Mouse (Mus musculus): ENCODE data around the gene Gm5624. TPM values are rescaled to one million over a fixed set of nuclear protein-coding genes. Genes with fewer than 3 reads are reported as not detected.

The Gm5624 gene
- not detected for total RNA-seq (2023)

DNA sequence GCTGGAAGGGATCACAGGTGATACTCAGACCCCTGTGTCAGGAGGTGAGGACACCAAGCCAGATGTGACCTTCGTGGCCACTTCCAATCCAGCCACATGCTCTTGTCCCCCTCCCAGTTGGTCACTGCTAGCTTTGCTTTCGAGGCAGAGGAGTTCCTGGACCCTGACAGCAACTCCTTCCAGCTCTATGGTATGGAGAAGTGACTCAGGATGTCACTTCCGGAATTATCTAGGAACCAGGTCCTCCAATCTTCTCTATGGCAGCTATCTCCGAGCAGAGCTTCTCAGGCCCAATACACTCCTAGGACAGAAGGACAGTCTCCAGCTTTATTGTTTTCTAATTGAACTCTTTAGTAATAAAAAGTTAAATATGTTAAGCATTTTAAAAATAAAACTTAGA is at the start of gene Gm5624:
TSS of gene Gm5624 (minus strand) at position 202 of the 400 bp plus-strand sequence.

DNA sequence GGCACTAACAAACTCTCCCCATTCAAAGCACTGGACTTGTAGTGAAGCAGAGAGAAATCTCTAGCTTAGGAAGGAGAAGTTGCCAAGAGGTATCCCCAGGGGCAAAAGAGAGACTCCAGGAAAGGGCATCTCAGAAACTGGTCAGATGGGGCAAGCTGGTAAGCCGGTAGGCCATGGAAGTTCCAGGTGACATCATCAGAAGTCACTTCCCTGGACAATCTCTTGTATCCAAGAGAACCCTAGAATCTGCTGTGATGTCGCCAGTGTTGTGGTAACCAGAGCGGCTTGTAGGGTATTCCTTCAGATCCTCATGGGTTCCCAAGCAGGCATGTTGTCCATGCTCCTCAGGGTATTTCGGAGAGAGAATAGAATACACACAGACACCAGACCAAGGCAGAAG is 44.9 kb downstream of the Gm5624 start, which contains the start of gene Gm8247:
TSS of gene Gm8247 (plus strand) at position 301 of the 400 bp plus-strand sequence.

DNA sequence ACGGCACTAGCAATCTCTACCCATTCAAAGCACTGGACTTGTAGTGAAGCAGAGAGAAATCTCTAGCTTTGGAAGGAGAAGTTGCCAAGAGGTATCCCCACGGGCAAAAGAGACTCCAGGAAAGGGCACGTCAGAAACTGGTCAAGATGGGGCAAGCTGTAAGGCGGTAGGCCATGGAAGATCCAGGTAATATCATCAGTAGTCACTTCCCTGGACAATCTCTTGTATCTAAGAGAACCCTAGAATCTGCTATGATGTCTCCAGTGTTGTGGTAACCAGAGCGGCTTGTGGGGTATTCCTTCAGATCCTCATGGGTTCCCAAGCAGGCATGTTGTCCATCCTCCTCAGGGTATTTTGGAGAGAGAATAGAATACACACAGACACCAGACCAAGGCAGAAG is 109.8 kb downstream of the Gm5624 start, which contains the start of gene Gm17093:
TSS of gene Gm17093 (plus strand) at position 301 of the 400 bp plus-strand sequence.

Other genes starting within 250 kb of the Gm5624 start
- not detected for gene Gm3371, start 217.2 kb downstream of the Gm5624 start, total RNA-seq (2023)
- gene Gm8232, start 194.3 kb downstream of the Gm5624 start, total RNA-seq (2023): not detected
- gene BC061237, start 135.5 kb downstream of the Gm5624 start, total RNA-seq (2023): not detected
- not detected for gene Gm17093, start 109.7 kb downstream of the Gm5624 start, total RNA-seq (2023)
- gene Gm8247, start 44.8 kb downstream of the Gm5624 start, total RNA-seq (2023): not detected
- gene Gm8257, start 78.5 kb upstream of the Gm5624 start, total RNA-seq (2023): not detected
- gene Gm8267, start 122.4 kb upstream of the Gm5624 start, total RNA-seq (2023): not detected
- not detected for gene Ptgdr, start 231.4 kb upstream of the Gm5624 start, total RNA-seq (2023)

Measured in B cell, adult 67 days (primary cell).